Mouse (Mus musculus): ENCODE data around the gene Lenep.

Lenep gene

GRCm38 (mm10) chr3:89419571-89419970 lies 17.0 kb upstream of the Lenep start:
- DNase-seq: peak; percentile 77

- DNase-seq: peak; percentile 94
These were observed 16.3 kb upstream of the Lenep start for GRCm38 (mm10) chr3:89418861-89419250.

GRCm38 (mm10) chr3:89418170-89418860 lies 15.7 kb upstream of the Lenep start, which contains the start of the genes Cks1b and Shc1:
Gene Cks1b, minus strand, starts transcription at chr3:89418383.
Gene Shc1, plus strand, starts transcription at chr3:89418443.
- DNase-seq: peak; percentile 95

GRCm38 (mm10) chr3:89417840-89418169 lies 15.2 kb upstream of the Lenep start:
- no peak for DNase-seq

GRCm38 (mm10) chr3:89417131-89417530 lies 14.5 kb upstream of the Lenep start:
- no peak for DNase-seq

- no peak for DNase-seq
These were observed 13.6 kb upstream of the Lenep start for GRCm38 (mm10) chr3:89416158-89416557.

GRCm38 (mm10) chr3:89411490-89412393 lies 9.1 kb upstream of the Lenep start, which contains the start of gene Flad1:
Gene Flad1, minus strand, starts transcription at chr3:89411870.
- DNase-seq: peak; percentile 97

- no peak for DNase-seq
These were observed 8.3 kb upstream of the Lenep start for GRCm38 (mm10) chr3:89410864-89411263.

- no peak for DNase-seq
These were observed 7.1 kb upstream of the Lenep start for GRCm38 (mm10) chr3:89409701-89410100.

- no peak for DNase-seq
These were observed 5.9 kb upstream of the Lenep start for GRCm38 (mm10) chr3:89408448-89408847.

GRCm38 (mm10) chr3:89406887-89407286 lies 4.3 kb upstream of the Lenep start:
- DNase-seq: no peak

- DNase-seq: no peak
These were observed 1.3 kb downstream of the Lenep start for GRCm38 (mm10) chr3:89401329-89401728.

GRCm38 (mm10) chr3:89396654-89397005 lies 6.0 kb downstream of the Lenep start:
- DNase-seq: no peak

GRCm38 (mm10) chr3:89395806-89396653 lies 6.6 kb downstream of the Lenep start:
- peak; percentile 87 for DNase-seq

- DNase-seq: peak; percentile 49
These were observed 7.2 kb downstream of the Lenep start for GRCm38 (mm10) chr3:89395419-89395805.

- peak; percentile 92 for DNase-seq
These were observed 7.7 kb downstream of the Lenep start for GRCm38 (mm10) chr3:89394894-89395256.

- peak; percentile 90 for DNase-seq
These were observed 8.3 kb downstream of the Lenep start, which contains the start of gene Zbtb7b for GRCm38 (mm10) chr3:89394006-89394893. Gene Zbtb7b, minus strand, starts transcription at chr3:89394776.

GRCm38 (mm10) chr3:89393605-89394004 lies 9.0 kb downstream of the Lenep start:
- peak; percentile 99 for DNase-seq

- peak; percentile 73 for DNase-seq
These were observed 9.7 kb downstream of the Lenep start for GRCm38 (mm10) chr3:89392871-89393311.

GRCm38 (mm10) chr3:89391663-89392511 lies 10.7 kb downstream of the Lenep start:
- DNase-seq: peak; percentile 77

Data from kidney, postnatal 10 days (tissue).